Mouse (Mus musculus): Measurements from ENCODE around the gene Neurl4. TPM values are rescaled to one million over a fixed set of nuclear protein-coding genes. Genes with fewer than 3 reads are reported as not detected.
"Not testable (repeated sequence)": the region's sequence is repeated elsewhere in the genome, so short reads cannot be mapped to it uniquely, and the experiment has no call there.

Gene Neurl4
- total RNA-seq (2015; ENCODE audit: low replicate concordance) (3.5 and 3.8 TPM in 2 replicates), total RNA-seq (2017; ENCODE audit: low replicate concordance) (9.3 and 16.0 TPM in 2 replicates)

- ATAC-seq (replicated peaks; ENCODE audit: low FRiP score, poor library complexity, severe bottlenecking), result peak; percentile 84
These were observed at the start of gene Neurl4, which contains the start of gene 2810408A11Rik for GRCm38 (mm10) chr11:69900471-69901405. TSS of gene Neurl4 (plus strand) at chr11:69901072. TSS of gene 2810408A11Rik (minus strand) at chr11:69900987.

- ATAC-seq (replicated peaks; ENCODE audit: low FRiP score, poor library complexity, severe bottlenecking), result peak; percentile 83
These were observed 46.9 kb upstream of the Neurl4 start for GRCm38 (mm10) chr11:69853994-69854393.

- 0 out of 2 replicates have a peak, but pooled peaks have one; percentile 9 for ATAC-seq (replicated peaks; ENCODE audit: low FRiP score, poor library complexity, severe bottlenecking)
These were observed 46.2 kb upstream of the Neurl4 start for GRCm38 (mm10) chr11:69854680-69855079.

- peak; percentile 60 for ATAC-seq (replicated peaks; ENCODE audit: low FRiP score, poor library complexity, severe bottlenecking)
These were observed 45.5 kb upstream of the Neurl4 start for GRCm38 (mm10) chr11:69855347-69855746.

GRCm38 (mm10) chr11:69858113-69858998 is 42.5 kb upstream of the Neurl4 start, which contains the start of gene Tnk1:
TSS of gene Tnk1 (minus strand) at chr11:69858730.
- no peak for ATAC-seq (replicated peaks; ENCODE audit: low FRiP score, poor library complexity, severe bottlenecking)

GRCm38 (mm10) chr11:69863729-69864128 is 37.1 kb upstream of the Neurl4 start:
- not testable (repeated sequence) for ATAC-seq (replicated peaks; ENCODE audit: low FRiP score, poor library complexity, severe bottlenecking)

GRCm38 (mm10) chr11:69864138-69864860 is 36.6 kb upstream of the Neurl4 start:
- peak; percentile 54; the same call in 1 of the 2 replicates for ATAC-seq (replicated peaks; ENCODE audit: low FRiP score, poor library complexity, severe bottlenecking)

GRCm38 (mm10) chr11:69865561-69865960 is 35.3 kb upstream of the Neurl4 start:
- ATAC-seq (replicated peaks; ENCODE audit: low FRiP score, poor library complexity, severe bottlenecking), result no peak

GRCm38 (mm10) chr11:69867335-69867734 is 33.5 kb upstream of the Neurl4 start:
- no peak for ATAC-seq (replicated peaks; ENCODE audit: low FRiP score, poor library complexity, severe bottlenecking)

- ATAC-seq (replicated peaks; ENCODE audit: low FRiP score, poor library complexity, severe bottlenecking), result no peak
These were observed 30.4 kb upstream of the Neurl4 start for GRCm38 (mm10) chr11:69870289-69871069.

GRCm38 (mm10) chr11:69871822-69872221 is 29.1 kb upstream of the Neurl4 start:
- ATAC-seq (replicated peaks; ENCODE audit: low FRiP score, poor library complexity, severe bottlenecking), result no peak

- ATAC-seq (replicated peaks; ENCODE audit: low FRiP score, poor library complexity, severe bottlenecking), result no peak
These were observed 28.4 kb upstream of the Neurl4 start for GRCm38 (mm10) chr11:69872451-69872850.

GRCm38 (mm10) chr11:69876186-69876585 is 24.7 kb upstream of the Neurl4 start:
- ATAC-seq (replicated peaks; ENCODE audit: low FRiP score, poor library complexity, severe bottlenecking), result no peak

GRCm38 (mm10) chr11:69876867-69877266 is 24.0 kb upstream of the Neurl4 start:
- ATAC-seq (replicated peaks; ENCODE audit: low FRiP score, poor library complexity, severe bottlenecking), result peak; percentile 73

- ATAC-seq (replicated peaks; ENCODE audit: low FRiP score, poor library complexity, severe bottlenecking), result no peak
These were observed 23.0 kb upstream of the Neurl4 start, which contains the start of gene Tmem95 for GRCm38 (mm10) chr11:69877878-69878277. TSS of gene Tmem95 (minus strand) at chr11:69878018.

GRCm38 (mm10) chr11:69878399-69878798 is 22.5 kb upstream of the Neurl4 start:
- no peak for ATAC-seq (replicated peaks; ENCODE audit: low FRiP score, poor library complexity, severe bottlenecking)

GRCm38 (mm10) chr11:69878952-69879351 is 21.9 kb upstream of the Neurl4 start:
- ATAC-seq (replicated peaks; ENCODE audit: low FRiP score, poor library complexity, severe bottlenecking), result no peak

- ATAC-seq (replicated peaks; ENCODE audit: low FRiP score, poor library complexity, severe bottlenecking), result no peak
These were observed 21.2 kb upstream of the Neurl4 start for GRCm38 (mm10) chr11:69879711-69880110.

- ATAC-seq (replicated peaks; ENCODE audit: low FRiP score, poor library complexity, severe bottlenecking), result peak; percentile 60
These were observed 20.4 kb upstream of the Neurl4 start for GRCm38 (mm10) chr11:69880506-69880852.

All from erythroblast, adult 5-6 weeks (primary cell).